Mouse (Mus musculus) cerebellum, postnatal 14 days (tissue): ENCODE results near the gene Gm8879.
A peak's percentile ranks its signal among the peaks of the same experiment; 100 is the strongest.
"Not testable (repeated sequence)": the region's sequence is repeated elsewhere in the genome, so short reads cannot be mapped to it uniquely, and the experiment has no call there.

Experiments used
- DNase-seq, 2 experiments: peaks; one replicate each; pipeline ENCODE4 v3.0.0; 2021; ENCODE audit warnings: mixed read lengths in 2 of 2

Gm8879 gene

GRCm38 (mm10) chr5:11127334-11127733 lies at the start of gene Gm8879:
Gm8879 (plus strand) TSS chr5:11127634.
- not testable (repeated sequence) for DNase-seq

- DNase-seq = peak; percentile 27 to 28
Observed at GRCm38 (mm10) chr5:11138031-11138430, 10.6 kb downstream of the Gm8879 start.
